Mouse (Mus musculus) midbrain, postnatal 0 days (tissue): Measurements from ENCODE around the gene Cux1. TPM values are rescaled to one million over a fixed set of nuclear protein-coding genes. Genes with fewer than 3 reads are reported as not detected.
A peak's percentile ranks its signal among the peaks of the same experiment; 100 is the strongest.

Experiments used
- ATAC-seq: fragments of 200-750 bp; cut with Nextera tagmentation; 2 replicates; pipeline ENCODE4 v1.8.0; 2017; ENCODE audit warnings: moderate number of reproducible peaks, mild to moderate bottlenecking, moderate TSS enrichment, moderate library complexity; ENCODE audit not compliant: low FRiP score
- DNase-seq: peaks from one replicate; pipeline ENCODE4 v3.0.0-alpha.2; 2015; ENCODE audit warnings: low spot score
- H3K27ac ChIP-seq: fragments of 300-500 bp; sonication (generic); 2 replicates; pipeline ENCODE4 v1.5.1; 2014; ENCODE audit warnings: low read depth, mild to moderate bottlenecking, low read length, mixed read lengths
- H3K27me3 ChIP-seq: fragments of 300-500 bp; sonication (generic); 2 replicates; pipeline ENCODE4 v1.6.1; 2014; ENCODE audit warnings: low read length, control low read depth, mixed read lengths; ENCODE audit not compliant: insufficient read depth
- H3K36me3 ChIP-seq: fragments of 300-500 bp; sonication (generic); 2 replicates; pipeline ENCODE4 v1.6.1; 2014; ENCODE audit warnings: low read length, control low read depth, mixed read lengths; ENCODE audit not compliant: insufficient read depth
- H3K4me1 ChIP-seq: fragments of 300-500 bp; sonication (generic); 2 replicates; pipeline ENCODE4 v1.6.1; 2014; ENCODE audit warnings: mild to moderate bottlenecking, control low read depth, antibody characterized with exemption, low read length, mixed read lengths; ENCODE audit not compliant: insufficient read depth
- H3K4me2 ChIP-seq: fragments of 300-500 bp; sonication (generic); 2 replicates; pipeline ENCODE4 v1.6.1; 2014; ENCODE audit warnings: low read depth, mild to moderate bottlenecking, low read length, mixed read lengths; ENCODE audit not compliant: poor library complexity, severe bottlenecking
- H3K4me3 ChIP-seq: fragments of 300-500 bp; sonication (generic); 2 replicates; pipeline ENCODE4 v1.5.1; 2014; ENCODE audit warnings: low read depth, mild to moderate bottlenecking, low read length, moderate library complexity
- H3K9ac ChIP-seq: fragments of 300-500 bp; sonication (generic); replicated peaks from 2 replicates; pipeline ENCODE4 v1.6.1; 2014; ENCODE audit warnings: mild to moderate bottlenecking, low read length, moderate library complexity, mixed read lengths; ENCODE audit not compliant: poor library complexity, severe bottlenecking
- H3K9me3 ChIP-seq: fragments of 300-500 bp; sonication (generic); 2 replicates; pipeline ENCODE4 v1.6.1; 2016; ENCODE audit warnings: low read length, control low read depth
- CTCF ChIP-seq: IDR thresholded peaks from 2 replicates; pipeline ENCODE4 v1.5.1; 2016; ENCODE audit warnings: antibody characterized with exemption, mild to moderate bottlenecking
- WGBS: fragments of 180-500 bp; shearing (Covaris S2); extraction: QIAGEN DNeasy Blood & Tissue Kit; methylation state at CpG from one replicate; pipeline ENCODE4 v1.1.7; 2014; 5-methylcytosine and 5-hydroxymethylcytosine counted together
- polyA plus RNA-seq: library from polyadenylated mRNA; unstranded; fragments of >200 nt; fragmentation: Nextera tagmentation; extraction: Ambion mirVana; gene quantifications from 2 replicates; pipeline ENCODE4 v1.2.1, GENCODE M21; 2015
- total RNA-seq: library from RNA; depleted of rRNA; stranded (reverse); fragments of >200 nt; gene quantifications from 2 replicates; pipeline ENCODE4 v1.2.3, GENCODE M21; 2014

Gene Cux1
- total and polyA plus RNA-seq, 2 experiments from 2014 or later = 97.9 to 133 TPM

GRCm38 (mm10) chr5:136414479-136414878, 152.8 kb downstream of the Cux1 start:
- Histone ChIP-seq H3K4me2 (no peak overlapping the region), H3K27me3 (no peaks in the 10 kb centered on the region), H3K4me3 (no peak overlapping the region), H3K4me1 (no peaks in the 10 kb centered on the region), H3K9ac (no peak overlapping the region), H3K9me3 (no peaks in the 10 kb centered on the region), H3K36me3 (no peaks in the 10 kb centered on the region), H3K27ac (no peak overlapping the region)
- ATAC-seq (no peak), DNase-seq (no peak)
- no peak for TF ChIP-seq CTCF
- WGBS = 77% methylated on average over 2 of the region's 2 CpGs

GRCm38 (mm10) chr5:136410681-136411181, 156.6 kb downstream of the Cux1 start:
- H3K36me3 ChIP-seq = peaks cover 4% of the 10 kb centered on the region; the same call in 1 of the 2 replicates
- H3K4me1 ChIP-seq = no peaks in the 10 kb centered on the region
- H3K27me3 ChIP-seq = no peaks in the 10 kb centered on the region
- no peak for ATAC-seq
- no peak overlapping the region for H3K4me3 ChIP-seq
- TF ChIP-seq CTCF = no peak
- no peak for DNase-seq
- no peak overlapping the region for H3K27ac ChIP-seq
- H3K4me2 ChIP-seq = no peak overlapping the region
- H3K9ac ChIP-seq = no peak overlapping the region
- no peaks in the 10 kb centered on the region for H3K9me3 ChIP-seq
- WGBS = 63% methylated on average over 7 of the region's 7 CpGs

GRCm38 (mm10) chr5:136406357-136406756, 160.9 kb downstream of the Cux1 start:
- H3K27me3 ChIP-seq = no peaks in the 10 kb centered on the region
- H3K27ac ChIP-seq = no peak overlapping the region
- H3K4me1 ChIP-seq = no peaks in the 10 kb centered on the region
- H3K36me3 ChIP-seq = peaks cover 4% of the 10 kb centered on the region; the same call in 1 of the 2 replicates
- no peak for TF ChIP-seq CTCF
- no peak overlapping the region for H3K4me3 ChIP-seq
- DNase-seq = no peak
- H3K4me2 ChIP-seq = no peak overlapping the region
- ATAC-seq = no peak
- H3K9me3 ChIP-seq = no peaks in the 10 kb centered on the region
- H3K9ac ChIP-seq = no peak overlapping the region

GRCm38 (mm10) chr5:136403565-136403961, 163.7 kb downstream of the Cux1 start:
- no peak for TF ChIP-seq CTCF
- no peak overlapping the region for H3K9ac ChIP-seq
- no peaks in the 10 kb centered on the region for H3K4me1 ChIP-seq
- ATAC-seq = no peak
- no peak overlapping the region for H3K4me3 ChIP-seq
- no peak overlapping the region for H3K27ac ChIP-seq
- H3K9me3 ChIP-seq = no peaks in the 10 kb centered on the region
- WGBS = 50% methylated on average over 19 of the region's 19 CpGs
- H3K4me2 ChIP-seq = peak overlapping the region; percentile 16; the same call in 1 of the 2 replicates
- no peaks in the 10 kb centered on the region for H3K27me3 ChIP-seq
- DNase-seq = peak; percentile 68
- H3K36me3 ChIP-seq = peaks cover 4% of the 10 kb centered on the region; the same call in 1 of the 2 replicates

- DNase-seq (no peak), ATAC-seq (no peak)
- peak overlapping the region; percentile 18; the same call in 1 of the 2 replicates for H3K27ac ChIP-seq
- H3K36me3 ChIP-seq = peaks cover 4% of the 10 kb centered on the region; the same call in 1 of the 2 replicates
- no peaks in the 10 kb centered on the region for H3K9me3 ChIP-seq
- H3K4me1 ChIP-seq = no peaks in the 10 kb centered on the region
- H3K27me3 ChIP-seq = no peaks in the 10 kb centered on the region
- 70% methylated on average over 15 of the region's 15 CpGs for WGBS
- peak overlapping the region; percentile 16; the same call in 1 of the 2 replicates for H3K4me2 ChIP-seq
- H3K9ac ChIP-seq = no peak overlapping the region
- TF ChIP-seq CTCF = no peak
- H3K4me3 ChIP-seq = no peak overlapping the region
Observed at GRCm38 (mm10) chr5:136402622-136403564, 164.4 kb downstream of the Cux1 start.

GRCm38 (mm10) chr5:136398706-136399105, 168.6 kb downstream of the Cux1 start:
- Histone ChIP-seq H3K9ac (no peak overlapping the region), H3K27ac (no peak overlapping the region), H3K36me3 (no peaks in the 10 kb centered on the region), H3K27me3 (no peaks in the 10 kb centered on the region), H3K4me2 (no peak overlapping the region), H3K4me1 (no peaks in the 10 kb centered on the region), H3K9me3 (no peaks in the 10 kb centered on the region), H3K4me3 (no peak overlapping the region)
- DNase-seq = no peak
- no peak for ATAC-seq
- no peak for TF ChIP-seq CTCF
- WGBS = 89% methylated on average over 3 of the region's 3 CpGs
